Mouse (Mus musculus) forebrain, postnatal 0 days (tissue): ENCODE data around the gene Homer1. TPM values are rescaled to one million over a fixed set of nuclear protein-coding genes. Genes with fewer than 3 reads are reported as not detected.
A peak's percentile ranks its signal among the peaks of the same experiment; 100 is the strongest.

Source experiments
- ATAC-seq: fragments of 200-750 bp; cut with Nextera tagmentation; 2 replicates; pipeline ENCODE4 v1.8.0; 2017; ENCODE audit warnings: mild to moderate bottlenecking, moderate library complexity
- DNase-seq: peaks from one replicate; pipeline ENCODE4 v3.0.0-alpha.2; 2015
- H3K27ac ChIP-seq: fragments of 300-500 bp; sonication (generic); 2 replicates; pipeline ENCODE4 v1.5.1; 2014; ENCODE audit warnings: low read depth, mild to moderate bottlenecking, antibody characterized with exemption, low read length, moderate library complexity, mixed read lengths
- H3K27me3 ChIP-seq: fragments of 300-500 bp; sonication (generic); 2 replicates; pipeline ENCODE4 v1.6.1; 2014; ENCODE audit warnings: mild to moderate bottlenecking, low read length, mixed read lengths; ENCODE audit not compliant: insufficient read depth
- H3K36me3 ChIP-seq: fragments of 300-500 bp; sonication (generic); 2 replicates; pipeline ENCODE4 v1.6.1; 2014; ENCODE audit warnings: mild to moderate bottlenecking, moderate library complexity; ENCODE audit not compliant: insufficient read depth
- H3K4me1 ChIP-seq: fragments of 300-500 bp; sonication (generic); 2 replicates; pipeline ENCODE4 v1.6.1; 2014; ENCODE audit warnings: antibody characterized with exemption; ENCODE audit not compliant: insufficient read depth
- H3K4me2 ChIP-seq: fragments of 300-500 bp; sonication (generic); 2 replicates; pipeline ENCODE4 v1.6.1; 2014; ENCODE audit warnings: low read depth, mild to moderate bottlenecking, moderate library complexity
- H3K4me3 ChIP-seq: fragments of 300-500 bp; sonication (generic); 2 replicates; pipeline ENCODE4 v1.5.1; 2014; ENCODE audit warnings: low read depth, low read length, mixed read lengths
- H3K9ac ChIP-seq: fragments of 300-500 bp; sonication (generic); 2 replicates; pipeline ENCODE4 v1.6.1; 2014; ENCODE audit warnings: mild to moderate bottlenecking
- H3K9me3 ChIP-seq: fragments of 300-500 bp; sonication (generic); 2 replicates; pipeline ENCODE4 v1.6.1; 2016; ENCODE audit warnings: low read length
- CTCF ChIP-seq: sonication (generic); IDR thresholded peaks from 2 replicates; pipeline ENCODE4 v1.5.1; 2016; ENCODE audit warnings: antibody characterized with exemption, control low read depth, low read depth
- WGBS: fragments of 180-500 bp; shearing (Covaris S2); extraction: QIAGEN DNeasy Blood & Tissue Kit; methylation state at CpG from one replicate; pipeline ENCODE4 v1.1.7; 2014; 5-methylcytosine and 5-hydroxymethylcytosine counted together
- polyA plus RNA-seq: library from polyadenylated mRNA; unstranded; fragments of >200 nt; fragmentation: Nextera tagmentation; extraction: Ambion mirVana; gene quantifications from 2 replicates; pipeline ENCODE4 v1.2.1, GENCODE M21; 2015
- total RNA-seq: library from RNA; depleted of rRNA; stranded (reverse); fragments of >200 nt; gene quantifications from 2 replicates; pipeline ENCODE4 v1.2.3, GENCODE M21; 2014

Homer1 gene
- total and polyA plus RNA-seq, 2 experiments from 2014 or later = 14.8 to 102 TPM

GRCm38 (mm10) chr13:93354420-93355278 lies 55.2 kb downstream of the Homer1 start:
- no peak overlapping the region for H3K4me3 ChIP-seq
- ATAC-seq (no peak), DNase-seq (no peak)
- WGBS = 43% methylated on average over 7 of the region's 7 CpGs
- no peaks in the 10 kb centered on the region for H3K4me1 ChIP-seq
- H3K4me2 ChIP-seq = no peak overlapping the region
- H3K36me3 ChIP-seq = 0 out of 2 replicates have a peak, but pooled peaks cover 5% of the 10 kb centered on the region
- no peak overlapping the region for H3K27ac ChIP-seq
- H3K9me3 ChIP-seq = no peaks in the 10 kb centered on the region
- H3K27me3 ChIP-seq = no peaks in the 10 kb centered on the region
- no peak overlapping the region for H3K9ac ChIP-seq
- no peak for TF ChIP-seq CTCF

- TF ChIP-seq CTCF = no peak
- H3K4me2 ChIP-seq = no peak overlapping the region
Measured at GRCm38 (mm10) chr13:93355279-93355587, 55.8 kb downstream of the Homer1 start.

GRCm38 (mm10) chr13:93358522-93358921 lies 59.1 kb downstream of the Homer1 start:
- Histone ChIP-seq H3K9me3 (no peaks in the 10 kb centered on the region), H3K4me1 (no peaks in the 10 kb centered on the region), H3K4me3 (no peak overlapping the region), H3K4me2 (no peak overlapping the region), H3K27me3 (no peaks in the 10 kb centered on the region), H3K9ac (no peak overlapping the region), H3K27ac (no peak overlapping the region), H3K36me3 (no peaks in the 10 kb centered on the region)
- TF ChIP-seq CTCF = no peak
- ATAC-seq = no peak
- 99% methylated on average over 1 of the region's 1 CpGs for WGBS
- DNase-seq = no peak

More at GRCm38 (mm10) chr13:93355279-93355587, 55.8 kb downstream of the Homer1 start:
- Histone ChIP-seq H3K36me3 (no peaks in the 10 kb centered on the region), H3K4me1 (no peaks in the 10 kb centered on the region), H3K9ac (no peak overlapping the region), H3K9me3 (no peaks in the 10 kb centered on the region), H3K27me3 (no peaks in the 10 kb centered on the region), H3K27ac (no peak overlapping the region), H3K4me3 (no peak overlapping the region)
- 82% methylated on average over 6 of the region's 6 CpGs for WGBS
- DNase-seq (no peak), ATAC-seq (0 out of 2 replicates have a peak, but pooled peaks have one; percentile 34)

GRCm38 (mm10) chr13:93367555-93367954 lies 68.1 kb downstream of the Homer1 start:
- DNase-seq (no peak), ATAC-seq (no peak)
- Histone ChIP-seq H3K4me1 (no peaks in the 10 kb centered on the region), H3K9me3 (no peaks in the 10 kb centered on the region), H3K27me3 (no peaks in the 10 kb centered on the region), H3K9ac (no peak overlapping the region), H3K4me3 (no peak overlapping the region), H3K4me2 (no peak overlapping the region), H3K36me3 (no peaks in the 10 kb centered on the region), H3K27ac (no peak overlapping the region)
- 85% methylated on average over 5 of the region's 5 CpGs for WGBS
- no peak for TF ChIP-seq CTCF

GRCm38 (mm10) chr13:93368812-93369584 lies 69.6 kb downstream of the Homer1 start:
- Histone ChIP-seq H3K36me3 (no peaks in the 10 kb centered on the region), H3K27me3 (no peaks in the 10 kb centered on the region), H3K4me2 (peak overlapping the region; percentile 13; the same call in 1 of the 2 replicates), H3K27ac (peak overlapping the region; percentile 57; the same call in 1 of the 2 replicates), H3K9me3 (no peaks in the 10 kb centered on the region), H3K9ac (no peak overlapping the region), H3K4me1 (no peaks in the 10 kb centered on the region), H3K4me3 (no peak overlapping the region)
- WGBS = 69% methylated on average over 7 of the region's 7 CpGs
- no peak for TF ChIP-seq CTCF
- ATAC-seq (peak; percentile 85), DNase-seq (peak; percentile 56)

- Histone ChIP-seq H3K9ac (no peak overlapping the region), H3K4me1 (no peaks in the 10 kb centered on the region), H3K27ac (no peak overlapping the region), H3K9me3 (no peaks in the 10 kb centered on the region), H3K27me3 (no peaks in the 10 kb centered on the region), H3K4me2 (no peak overlapping the region), H3K36me3 (no peaks in the 10 kb centered on the region), H3K4me3 (no peak overlapping the region)
- DNase-seq (no peak), ATAC-seq (no peak)
- 95% methylated on average over 5 of the region's 5 CpGs for WGBS
- TF ChIP-seq CTCF = no peak
Measured at GRCm38 (mm10) chr13:93374457-93374856, 75.0 kb downstream of the Homer1 start.

DNA sequence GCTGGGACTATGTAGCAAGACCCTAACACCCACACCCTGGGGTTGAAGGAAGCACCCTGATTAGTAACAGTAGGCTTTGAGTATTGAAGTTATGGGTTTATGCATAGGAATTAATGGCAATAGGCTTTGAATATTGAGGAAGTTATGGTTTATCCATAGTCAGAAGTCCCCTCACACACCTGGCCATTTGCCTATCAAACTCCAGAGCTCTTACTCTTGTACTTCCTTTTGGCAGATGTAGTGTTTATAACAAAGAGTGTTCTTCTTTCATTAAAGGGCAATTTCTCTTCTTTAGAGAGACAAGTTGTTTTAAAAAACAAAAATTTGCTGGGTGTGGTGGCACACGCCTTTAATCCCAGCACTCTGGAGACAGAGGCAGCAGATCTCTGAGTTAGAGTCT lies 79.1 kb downstream of the Homer1 start:
- no peak overlapping the region for H3K4me3 ChIP-seq
- WGBS = 84% methylated on average over 1 of the region's 1 CpGs
- no peak overlapping the region for H3K27ac ChIP-seq
- DNase-seq = no peak
- no peak overlapping the region for H3K4me2 ChIP-seq
- H3K27me3 ChIP-seq = no peaks in the 10 kb centered on the region
- no peak for ATAC-seq
- no peaks in the 10 kb centered on the region for H3K9me3 ChIP-seq
- H3K4me1 ChIP-seq = no peaks in the 10 kb centered on the region
- H3K9ac ChIP-seq = no peak overlapping the region
- H3K36me3 ChIP-seq = no peaks in the 10 kb centered on the region
- TF ChIP-seq CTCF = no peak
